ENCODE assay signal across 16 mouse cellular contexts in genomic region chr12:21144602-21145001, GRCm38 (mm10).
DNase-seq lines count a peak whose midpoint lies in the region; ATAC-seq and TF ChIP-seq lines count a peak whose summit lies in the region.
"Had no signal": no experiment of that assay in that cellular context is flagged by ENCODE, and none has a peak within 500 bp of the region (broad histone marks: within the 10 kb centered on the region; RNA-seq: fewer than 3 reads in every experiment).

No protein-coding gene starts in this region.

- ATAC-seq in lung, postnatal 0 days = peak; percentile 85
- peak; percentile 31; the same call in 1 of the 2 replicates for ATAC-seq in common myeloid progenitor, adult 5-6 weeks (replicated peaks; ENCODE audit: low read depth, poor library complexity, severe bottlenecking)
- ATAC-seq in liver, embryonic 13.5 days (ENCODE audit: low read depth) = peak; percentile 90
- peak; percentile 87 for ATAC-seq in stomach, embryonic 15.5 days (ENCODE audit: insufficient read depth, low FRiP score, low read depth)
- ATAC-seq in midbrain, postnatal 0 days (ENCODE audit: low FRiP score) = no peak
- ATAC-seq: CD4-positive, CD25-positive, alpha-beta regulatory T cell, adult 4 months had no signal

- no peak overlapping the region for H3K4me2 ChIP-seq in lung, postnatal 0 days (replicated peaks; ENCODE audit: low read depth, low read length)
- H3K4me2 ChIP-seq in liver, embryonic 13.5 days = peak overlapping the region; percentile 51
- no peak overlapping the region for H3K4me2 ChIP-seq in stomach, embryonic 15.5 days
- H3K4me2 ChIP-seq in midbrain, postnatal 0 days (ENCODE audit: low read depth, low read length, poor library complexity, severe bottlenecking) = no peak overlapping the region
- H3K4me2 ChIP-seq: limb, embryonic 13.5 days; neural tube, embryonic 15.5 days had no signal

- H3K9me3 ChIP-seq in lung, postnatal 0 days (ENCODE audit: low read length) = no peaks in the 10 kb centered on the region
- H3K9me3 ChIP-seq in liver, embryonic 13.5 days (replicated peaks) = no peaks in the 10 kb centered on the region
- no peaks in the 10 kb centered on the region for H3K9me3 ChIP-seq in stomach, embryonic 15.5 days
- H3K9me3 ChIP-seq in midbrain, postnatal 0 days (ENCODE audit: low read length) = no peaks in the 10 kb centered on the region
- H3K9me3 ChIP-seq: embryonic facial prominence, embryonic 10.5 days; heart, embryonic 10.5 days; limb, embryonic 13.5 days; neural tube, embryonic 15.5 days had no signal

- 0 out of 2 replicates have a peak overlapping the region, but pooled peaks have one; percentile 12 for H3K27ac ChIP-seq in lung, postnatal 0 days (ENCODE audit: low read length)
- peak overlapping the region; percentile 84 for H3K27ac ChIP-seq in liver, embryonic 13.5 days
- H3K27ac ChIP-seq in stomach, embryonic 15.5 days = peak overlapping the region; percentile 21; the same call in 1 of the 2 replicates
- H3K27ac ChIP-seq in midbrain, postnatal 0 days (ENCODE audit: low read depth, low read length) = no peak overlapping the region
- H3K27ac ChIP-seq: embryonic facial prominence, embryonic 10.5 days; heart, embryonic 10.5 days; limb, embryonic 13.5 days; neural tube, embryonic 15.5 days had no signal

- no peak for TF ChIP-seq CTCF in lung, postnatal 0 days (IDR thresholded peaks at IDR 0.05)
- no peak for TF ChIP-seq CTCF in midbrain, postnatal 0 days (IDR thresholded peaks at IDR 0.05)

- H3K4me1 ChIP-seq in lung, postnatal 0 days (ENCODE audit: insufficient read depth, low read depth, low read length) = 0 out of 2 replicates have a peak, but pooled peaks cover 4% of the 10 kb centered on the region
- peaks cover 57% of the 10 kb centered on the region for H3K4me1 ChIP-seq in liver, embryonic 13.5 days (replicated peaks)
- no peaks in the 10 kb centered on the region for H3K4me1 ChIP-seq in stomach, embryonic 15.5 days
- 0 out of 2 replicates have a peak, but pooled peaks cover under 1% of the 10 kb centered on the region for H3K4me1 ChIP-seq in midbrain, postnatal 0 days (ENCODE audit: insufficient read depth, low read length)

- no peak overlapping the region for H3K4me3 ChIP-seq in lung, postnatal 0 days (ENCODE audit: low read depth, low read length)
- no peak overlapping the region for H3K4me3 ChIP-seq in liver, embryonic 13.5 days (replicated peaks)
- H3K4me3 ChIP-seq in stomach, embryonic 15.5 days (replicated peaks) = no peak overlapping the region
- H3K4me3 ChIP-seq in midbrain, postnatal 0 days (ENCODE audit: low read depth, low read length) = no peak overlapping the region
- H3K4me3 ChIP-seq: embryonic facial prominence, embryonic 10.5 days; heart, embryonic 10.5 days; limb, embryonic 13.5 days; neural tube, embryonic 15.5 days had no signal

- DNase-seq in lung, postnatal 0 days (ENCODE audit: low spot score) = peak; percentile 63
- DNase-seq in lung, postnatal 4 days = no peak
- no peak for DNase-seq in liver, embryonic 13.5 days
- no peak for DNase-seq in spleen, postnatal 14 days (ENCODE audit: low spot score in 2 of 2)
- no peak for DNase-seq in layer of hippocampus, postnatal 10 days (ENCODE audit: low spot score in 2 of 2)
- DNase-seq in midbrain, postnatal 0 days (ENCODE audit: low spot score) = no peak
- DNase-seq: cerebellum, adult 8-10 months; kidney, adult 18-20 months; kidney, postnatal 36 days had no signal

- no peak overlapping the region for H3K9ac ChIP-seq in lung, postnatal 0 days (replicated peaks; ENCODE audit: low read depth)
- 0 out of 2 replicates have a peak overlapping the region, but pooled peaks have one; percentile 50 for H3K9ac ChIP-seq in liver, embryonic 13.5 days
- no peak overlapping the region for H3K9ac ChIP-seq in stomach, embryonic 15.5 days
- H3K9ac ChIP-seq in midbrain, postnatal 0 days (replicated peaks; ENCODE audit: low read length, poor library complexity, severe bottlenecking) = no peak overlapping the region
- H3K9ac ChIP-seq: limb, embryonic 13.5 days; neural tube, embryonic 15.5 days had no signal

- no peaks in the 10 kb centered on the region for H3K36me3 ChIP-seq in lung, postnatal 0 days (ENCODE audit: insufficient read depth, low read length)
- no peaks in the 10 kb centered on the region for H3K36me3 ChIP-seq in liver, embryonic 13.5 days
- H3K36me3 ChIP-seq in stomach, embryonic 15.5 days = no peaks in the 10 kb centered on the region
- peaks cover 3% of the 10 kb centered on the region; the same call in 1 of the 2 replicates for H3K36me3 ChIP-seq in midbrain, postnatal 0 days (ENCODE audit: insufficient read depth, low read length)
- H3K36me3 ChIP-seq: heart, embryonic 10.5 days; neural tube, embryonic 15.5 days had no signal

- 38% methylated on average over 5 of the region's 5 CpGs for WGBS in lung, postnatal 0 days
- 20% methylated on average over 5 of the region's 5 CpGs for WGBS in liver, embryonic 13.5 days (ENCODE audit: insufficient replicate concordance)
- WGBS in stomach, embryonic 15.5 days = 41% methylated on average over 5 of the region's 5 CpGs
- WGBS in midbrain, postnatal 0 days = 90% methylated on average over 5 of the region's 5 CpGs

- peak; percentile 86 for TF ChIP-seq EP300 in lung, postnatal 0 days (IDR thresholded peaks at IDR 0.05)

- no peaks in the 10 kb centered on the region for H3K27me3 ChIP-seq in lung, postnatal 0 days (replicated peaks; ENCODE audit: insufficient read depth, low read length)
- H3K27me3 ChIP-seq in liver, embryonic 13.5 days = no peaks in the 10 kb centered on the region
- H3K27me3 ChIP-seq in stomach, embryonic 15.5 days (replicated peaks) = no peaks in the 10 kb centered on the region
- H3K27me3 ChIP-seq in midbrain, postnatal 0 days (ENCODE audit: insufficient read depth, low read length) = no peaks in the 10 kb centered on the region
- H3K27me3 ChIP-seq: limb, embryonic 13.5 days; neural tube, embryonic 15.5 days had no signal
